Mouse (Mus musculus): Measurements from ENCODE around the gene Ankib1.
"Not testable (repeated sequence)": the region's sequence is repeated elsewhere in the genome, so short reads cannot be mapped to it uniquely, and the experiment has no call there.

Gene Ankib1

GRCm38 (mm10) chr5:3802433-3803291 is at the start of gene Ankib1, which contains the start of gene Krit1:
Gene Ankib1, minus strand, starts transcription at chr5:3802925.
Gene Krit1, plus strand, starts transcription at chr5:3803184.
- peak; percentile 76 for DNase-seq (ENCODE audit: low read depth, low spot score)

GRCm38 (mm10) chr5:3845026-3845425 is 42.3 kb upstream of the Ankib1 start, which contains the start of gene Lrrd1:
Gene Lrrd1, plus strand, starts transcription at chr5:3845173.
- no peak for DNase-seq (ENCODE audit: low read depth, low spot score)

- no peak for DNase-seq (ENCODE audit: low read depth, low spot score)
Measured at GRCm38 (mm10) chr5:3834107-3834506, 31.4 kb upstream of the Ankib1 start.

- no peak for DNase-seq (ENCODE audit: low read depth, low spot score)
Measured at GRCm38 (mm10) chr5:3808472-3808871, 5.7 kb upstream of the Ankib1 start.

- peak; percentile 52 for DNase-seq (ENCODE audit: low read depth, low spot score)
Measured at GRCm38 (mm10) chr5:3803292-3804165, 804 bp upstream of the Ankib1 start.

- DNase-seq (ENCODE audit: low read depth, low spot score), result peak; percentile 19
Measured at GRCm38 (mm10) chr5:3801672-3802432, 873 bp downstream of the Ankib1 start.

GRCm38 (mm10) chr5:3800881-3801280 is 1.8 kb downstream of the Ankib1 start:
- DNase-seq (ENCODE audit: low read depth, low spot score), result no peak

GRCm38 (mm10) chr5:3800041-3800440 is 2.7 kb downstream of the Ankib1 start:
- no peak for DNase-seq (ENCODE audit: low read depth, low spot score)

- not testable (repeated sequence) for DNase-seq (ENCODE audit: low read depth, low spot score)
Measured at GRCm38 (mm10) chr5:3798656-3799055, 4.1 kb downstream of the Ankib1 start.

- DNase-seq (ENCODE audit: low read depth, low spot score), result not testable (repeated sequence)
Measured at GRCm38 (mm10) chr5:3797101-3797500, 5.6 kb downstream of the Ankib1 start.

- DNase-seq (ENCODE audit: low read depth, low spot score), result no peak
Measured at GRCm38 (mm10) chr5:3791048-3791447, 11.7 kb downstream of the Ankib1 start.

GRCm38 (mm10) chr5:3787548-3787947 is 15.2 kb downstream of the Ankib1 start:
- no peak for DNase-seq (ENCODE audit: low read depth, low spot score)

- no peak for DNase-seq (ENCODE audit: low read depth, low spot score)
Measured at GRCm38 (mm10) chr5:3784751-3785496, 17.8 kb downstream of the Ankib1 start.

GRCm38 (mm10) chr5:3783947-3784681 is 18.6 kb downstream of the Ankib1 start:
- DNase-seq (ENCODE audit: low read depth, low spot score), result no peak

- DNase-seq (ENCODE audit: low read depth, low spot score), result no peak
Measured at GRCm38 (mm10) chr5:3782670-3783069, 20.1 kb downstream of the Ankib1 start.

- no peak for DNase-seq (ENCODE audit: low read depth, low spot score)
Measured at GRCm38 (mm10) chr5:3772017-3772416, 30.7 kb downstream of the Ankib1 start.

GRCm38 (mm10) chr5:3771512-3771911 is 31.2 kb downstream of the Ankib1 start:
- DNase-seq (ENCODE audit: low read depth, low spot score), result no peak

- DNase-seq (ENCODE audit: low read depth, low spot score), result not testable (repeated sequence)
Measured at GRCm38 (mm10) chr5:3750536-3750935, 52.2 kb downstream of the Ankib1 start.

GRCm38 (mm10) chr5:3732846-3733245 is 69.9 kb downstream of the Ankib1 start:
- DNase-seq (ENCODE audit: low read depth, low spot score), result not testable (repeated sequence)

- DNase-seq (ENCODE audit: low read depth, low spot score), result no peak
Measured at GRCm38 (mm10) chr5:3728820-3729219, 73.9 kb downstream of the Ankib1 start.
